Mouse (Mus musculus): ENCODE measurements around the gene Btf3. TPM values are rescaled to one million over a fixed set of nuclear protein-coding genes. Genes with fewer than 3 reads are reported as not detected.

The Btf3 gene
- polyA plus RNA-seq, 1 experiment from 2014 or later, result 471 TPM

DNA sequence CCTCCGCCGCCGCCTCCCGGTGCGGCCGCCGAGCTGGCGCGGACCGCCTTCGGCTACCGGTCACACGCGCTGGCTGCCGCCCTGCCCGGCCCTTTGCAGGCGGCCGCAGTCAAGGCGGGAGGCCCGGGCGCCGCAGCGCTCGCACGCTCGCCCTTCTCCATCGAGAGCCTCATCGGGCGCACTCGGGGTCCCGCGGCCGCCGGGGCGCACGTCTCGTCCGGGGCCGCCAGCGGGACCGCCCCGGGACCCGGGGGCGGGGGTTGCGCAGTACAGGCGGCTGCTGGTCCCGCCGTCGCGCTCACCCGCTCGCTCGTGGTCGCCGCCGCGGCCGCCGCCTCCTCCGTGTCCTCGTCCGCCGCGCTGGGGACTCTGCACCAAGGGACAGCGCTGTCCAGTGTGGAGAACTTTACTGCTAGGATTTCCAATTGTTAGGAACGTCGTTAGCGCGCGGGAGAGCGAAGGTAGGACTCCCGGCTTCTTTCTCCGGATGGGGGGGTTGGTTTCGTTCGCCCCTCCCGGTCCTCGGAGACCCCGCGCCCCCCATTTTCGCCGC lies 38.8 kb upstream of the Btf3 start:
- TF ChIP-seq CTCF (IDR thresholded peaks at IDR 0.05; ENCODE audit: low read depth), result no peak
- Histone ChIP-seq H3K36me3 (ENCODE audit: control insufficient read depth, insufficient read depth) (no peaks in the 10 kb centered on the region), H3K9ac (ENCODE audit: low read depth, low read length) (no peak overlapping the region), H3K27me3 (replicated peaks; ENCODE audit: control insufficient read depth, insufficient read depth, low read length) (peaks cover 97% of the 10 kb centered on the region), H3K4me3 (ENCODE audit: low read depth, low read length) (peak overlapping the region; percentile 48), H3K4me2 (replicated peaks; ENCODE audit: low read depth) (peak overlapping the region; percentile 80), H3K9me3 (ENCODE audit: control insufficient read depth) (no peaks in the 10 kb centered on the region), H3K4me1 (replicated peaks; ENCODE audit: control insufficient read depth, insufficient read depth, low read length) (peaks cover 7% of the 10 kb centered on the region; the same call in 1 of the 2 replicates), H3K27ac (ENCODE audit: low read depth, low read length) (no peak overlapping the region)
- WGBS, result under 1% methylated on average over 59 of the region's 81 CpGs
- no peak for ATAC-seq

DNA sequence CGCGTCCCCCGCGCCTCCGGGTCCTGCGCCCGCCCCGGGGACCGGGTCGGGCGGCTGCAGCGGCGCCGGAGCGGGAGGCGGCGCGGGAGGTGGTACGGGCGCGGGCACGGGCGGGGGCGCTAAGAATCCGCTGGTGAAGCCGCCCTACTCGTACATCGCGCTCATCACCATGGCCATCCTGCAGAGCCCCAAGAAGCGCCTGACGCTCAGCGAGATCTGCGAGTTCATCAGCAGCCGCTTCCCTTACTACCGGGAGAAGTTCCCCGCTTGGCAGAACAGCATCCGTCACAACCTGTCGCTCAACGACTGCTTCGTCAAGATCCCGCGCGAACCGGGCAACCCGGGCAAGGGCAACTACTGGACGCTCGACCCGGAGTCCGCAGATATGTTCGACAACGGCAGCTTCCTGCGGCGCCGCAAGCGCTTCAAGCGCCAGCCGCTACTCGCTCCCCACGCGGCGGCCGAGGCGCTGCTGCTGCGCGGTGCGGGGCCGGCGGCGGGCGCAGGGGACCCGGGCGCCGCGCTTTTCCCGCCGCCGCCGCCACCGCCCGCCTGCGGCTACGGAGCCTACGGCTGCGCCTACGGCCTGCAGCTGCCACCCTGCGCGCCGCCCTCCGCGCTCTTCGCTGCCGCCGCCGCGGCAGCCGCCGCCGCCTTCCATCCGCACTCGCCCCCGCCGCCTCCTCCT lies 38.2 kb upstream of the Btf3 start:
- TF ChIP-seq CTCF (IDR thresholded peaks at IDR 0.05; ENCODE audit: low read depth), result no peak
- no peaks in the 10 kb centered on the region for H3K36me3 ChIP-seq (ENCODE audit: control insufficient read depth, insufficient read depth)
- peaks cover 7% of the 10 kb centered on the region; the same call in 1 of the 2 replicates for H3K4me1 ChIP-seq (replicated peaks; ENCODE audit: control insufficient read depth, insufficient read depth, low read length)
- no peak overlapping the region for H3K27ac ChIP-seq (ENCODE audit: low read depth, low read length)
- H3K9ac ChIP-seq (ENCODE audit: low read depth, low read length), result no peak overlapping the region
- peak overlapping the region; percentile 80 for H3K4me2 ChIP-seq (replicated peaks; ENCODE audit: low read depth)
- peaks cover 97% of the 10 kb centered on the region for H3K27me3 ChIP-seq (replicated peaks; ENCODE audit: control insufficient read depth, insufficient read depth, low read length)
- WGBS, result under 1% methylated on average over 86 of the region's 102 CpGs
- H3K4me3 ChIP-seq (ENCODE audit: low read depth, low read length), result peak overlapping the region; percentile 48
- no peaks in the 10 kb centered on the region for H3K9me3 ChIP-seq (ENCODE audit: control insufficient read depth)
- no peak for ATAC-seq

DNA sequence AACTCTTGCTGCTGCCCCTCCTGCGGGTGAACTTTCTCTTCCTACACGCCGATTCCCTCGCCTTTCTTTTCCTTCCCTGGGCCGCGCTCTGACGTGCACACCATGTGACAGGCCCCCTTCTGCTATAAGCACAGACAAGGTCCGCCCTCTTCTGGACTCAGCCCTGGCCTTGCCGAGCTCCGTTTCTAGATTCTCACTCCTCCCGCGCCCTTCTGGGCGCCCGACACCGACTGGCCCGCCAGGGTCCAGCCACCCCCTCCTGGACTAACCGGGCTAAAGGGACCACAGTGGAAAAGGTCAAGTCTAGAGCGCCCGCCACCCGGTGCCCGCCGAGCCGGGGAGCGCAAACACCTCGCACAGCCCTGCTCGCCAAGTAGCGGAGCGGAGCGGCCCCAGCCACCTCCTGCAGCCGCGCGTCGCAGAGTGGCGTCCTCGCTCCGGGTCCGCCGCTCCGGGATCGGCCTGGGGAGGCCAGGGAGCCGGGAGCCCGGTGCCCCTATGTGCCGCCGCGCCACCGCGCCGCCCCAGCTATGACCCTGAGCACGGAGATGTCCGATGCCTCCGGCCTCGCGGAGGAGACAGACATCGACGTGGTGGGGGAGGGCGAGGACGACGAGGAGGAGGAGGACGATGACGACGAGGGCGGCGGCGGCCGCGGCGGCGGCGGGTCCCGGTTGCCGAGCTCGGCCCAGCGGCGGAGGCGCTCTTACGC lies 37.4 kb upstream of the Btf3 start, which contains the start of gene Foxd1:
TSS of gene Foxd1 (plus strand) at position 153 of the 712 bp plus-strand sequence.
- TF ChIP-seq CTCF (IDR thresholded peaks at IDR 0.05; ENCODE audit: low read depth), result 0 out of 2 replicates have a peak, but pooled peaks have one; percentile 5
- H3K36me3 ChIP-seq (ENCODE audit: control insufficient read depth, insufficient read depth), result no peaks in the 10 kb centered on the region
- under 1% methylated on average over 71 of the region's 76 CpGs for WGBS
- peak; percentile 66 for ATAC-seq
- H3K4me3 ChIP-seq (ENCODE audit: low read depth, low read length), result peak within 1 kb of the TSS; percentile 48
- peaks cover 92% of the 10 kb centered on the region for H3K27me3 ChIP-seq (replicated peaks; ENCODE audit: control insufficient read depth, insufficient read depth, low read length)
- H3K27ac ChIP-seq (ENCODE audit: low read depth, low read length), result no peak within 1 kb of the TSS
- no peaks in the 10 kb centered on the region for H3K9me3 ChIP-seq (ENCODE audit: control insufficient read depth)
- H3K4me2 ChIP-seq (replicated peaks; ENCODE audit: low read depth), result peak within 1 kb of the TSS; percentile 80
- H3K4me1 ChIP-seq (replicated peaks; ENCODE audit: control insufficient read depth, insufficient read depth, low read length), result peaks cover 7% of the 10 kb centered on the region; the same call in 1 of the 2 replicates
- H3K9ac ChIP-seq (ENCODE audit: low read depth, low read length), result 0 out of 2 replicates have a peak within 1 kb of the TSS, but pooled peaks have one; percentile 11

DNA sequence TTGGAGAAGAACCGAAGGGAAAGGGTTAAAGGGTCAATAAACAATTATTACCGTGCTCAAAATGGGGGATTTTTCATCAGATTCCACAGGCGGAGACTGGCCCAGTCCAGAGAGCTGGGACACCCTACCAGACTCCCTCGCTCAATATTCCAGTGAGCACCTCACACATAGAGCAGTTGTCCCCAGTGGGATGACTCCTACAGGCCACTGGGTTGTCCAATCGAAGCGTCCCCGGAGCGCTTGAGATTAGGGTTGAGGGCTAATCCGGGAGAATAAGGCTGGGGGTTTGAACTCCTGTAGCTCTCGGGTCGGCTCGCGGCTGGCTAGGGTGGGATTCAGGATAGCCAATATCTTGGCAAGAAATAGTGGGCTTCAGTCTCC lies 36.9 kb upstream of the Btf3 start:
- ATAC-seq, result 0 out of 2 replicates have a peak, but pooled peaks have one; percentile 36
- H3K9ac ChIP-seq (ENCODE audit: low read depth, low read length), result no peak overlapping the region

DNA sequence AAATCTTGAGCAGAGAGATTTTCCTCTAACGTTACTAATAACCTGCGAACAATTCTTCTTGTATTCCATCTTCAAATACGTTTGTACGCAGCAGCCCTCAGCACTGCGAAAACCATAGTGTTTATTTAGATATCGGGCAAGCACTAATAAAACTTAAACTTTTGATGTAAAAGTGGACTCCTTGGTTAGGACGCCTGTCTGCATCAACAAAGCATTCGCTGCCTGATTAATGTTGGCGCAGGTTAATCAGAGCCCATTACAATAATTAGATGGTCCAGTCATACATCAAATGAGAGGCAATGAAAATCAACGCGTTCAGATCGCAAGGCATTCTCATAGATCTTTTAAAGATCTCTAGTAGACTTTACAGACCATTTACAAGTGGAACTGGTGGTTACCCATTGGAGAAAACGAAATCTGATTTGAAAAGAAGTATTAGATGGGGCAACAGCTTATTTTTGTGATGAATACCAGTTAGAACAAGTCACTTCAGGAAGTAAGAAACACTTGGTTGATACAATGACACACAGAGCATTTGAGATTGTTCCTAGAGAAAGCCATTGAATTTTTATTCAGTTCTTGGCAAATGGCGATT lies 35.7 kb upstream of the Btf3 start:
- Histone ChIP-seq H3K27ac (ENCODE audit: low read depth, low read length) (no peak overlapping the region), H3K9me3 (ENCODE audit: control insufficient read depth) (no peaks in the 10 kb centered on the region), H3K4me1 (replicated peaks; ENCODE audit: control insufficient read depth, insufficient read depth, low read length) (peaks cover 7% of the 10 kb centered on the region; the same call in 1 of the 2 replicates), H3K36me3 (ENCODE audit: control insufficient read depth, insufficient read depth) (no peaks in the 10 kb centered on the region), H3K4me2 (replicated peaks; ENCODE audit: low read depth) (no peak overlapping the region), H3K4me3 (ENCODE audit: low read depth, low read length) (no peak overlapping the region), H3K9ac (ENCODE audit: low read depth, low read length) (no peak overlapping the region), H3K27me3 (replicated peaks; ENCODE audit: control insufficient read depth, insufficient read depth, low read length) (peaks cover 74% of the 10 kb centered on the region)
- no peak for ATAC-seq
- WGBS, result 13% methylated on average over 14 of the region's 14 CpGs
- no peak for TF ChIP-seq CTCF (IDR thresholded peaks at IDR 0.05; ENCODE audit: low read depth)

More for the DNA sequence above, 36.9 kb upstream of the Btf3 start:
- peak overlapping the region; percentile 48 for H3K4me3 ChIP-seq (ENCODE audit: low read depth, low read length)
- peaks cover 7% of the 10 kb centered on the region; the same call in 1 of the 2 replicates for H3K4me1 ChIP-seq (replicated peaks; ENCODE audit: control insufficient read depth, insufficient read depth, low read length)
- H3K27me3 ChIP-seq (replicated peaks; ENCODE audit: control insufficient read depth, insufficient read depth, low read length), result peaks cover 87% of the 10 kb centered on the region
- under 1% methylated on average over 13 of the region's 13 CpGs for WGBS
- peak overlapping the region; percentile 80 for H3K4me2 ChIP-seq (replicated peaks; ENCODE audit: low read depth)
- H3K27ac ChIP-seq (ENCODE audit: low read depth, low read length), result no peak overlapping the region
- no peaks in the 10 kb centered on the region for H3K36me3 ChIP-seq (ENCODE audit: control insufficient read depth, insufficient read depth)
- H3K9me3 ChIP-seq (ENCODE audit: control insufficient read depth), result no peaks in the 10 kb centered on the region
- TF ChIP-seq CTCF (IDR thresholded peaks at IDR 0.05; ENCODE audit: low read depth), result no peak

DNA sequence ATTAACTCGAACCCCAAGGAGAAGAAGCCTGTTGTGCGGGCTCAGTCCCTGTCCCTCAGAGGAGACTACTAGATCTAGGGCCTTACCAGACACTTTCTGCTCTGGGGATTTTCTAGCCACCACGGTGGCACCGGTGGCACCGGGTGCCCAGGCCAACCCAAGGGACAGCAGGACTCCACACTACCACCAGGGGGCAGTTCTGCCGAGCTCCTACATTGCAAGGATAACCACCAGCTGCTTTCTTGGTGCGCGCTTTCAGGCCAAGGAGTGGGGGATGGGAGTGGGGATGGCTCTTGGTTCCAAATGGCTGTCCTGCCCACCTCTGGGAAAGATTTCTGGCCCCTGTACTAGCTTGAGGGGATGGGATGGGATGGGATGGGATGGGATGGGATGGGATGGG lies 34.7 kb upstream of the Btf3 start:
- Histone ChIP-seq H3K4me2 (replicated peaks; ENCODE audit: low read depth) (no peak overlapping the region), H3K36me3 (ENCODE audit: control insufficient read depth, insufficient read depth) (no peaks in the 10 kb centered on the region), H3K27ac (ENCODE audit: low read depth, low read length) (no peak overlapping the region), H3K27me3 (replicated peaks; ENCODE audit: control insufficient read depth, insufficient read depth, low read length) (peaks cover 71% of the 10 kb centered on the region), H3K9ac (ENCODE audit: low read depth, low read length) (no peak overlapping the region), H3K9me3 (ENCODE audit: control insufficient read depth) (no peaks in the 10 kb centered on the region), H3K4me1 (replicated peaks; ENCODE audit: control insufficient read depth, insufficient read depth, low read length) (peaks cover 7% of the 10 kb centered on the region; the same call in 1 of the 2 replicates), H3K4me3 (ENCODE audit: low read depth, low read length) (no peak overlapping the region)
- 13% methylated on average over 8 of the region's 8 CpGs for WGBS
- peak; percentile 70 for TF ChIP-seq CTCF (IDR thresholded peaks at IDR 0.05; ENCODE audit: low read depth)
- ATAC-seq, result no peak
